Mouse (Mus musculus) right cerebral cortex, postnatal 36 days (tissue): ENCODE results near the gene Prom1.
A peak's percentile ranks its signal among the peaks of the same experiment; 100 is the strongest.

Source experiments
- DNase-seq, 2 experiments: peaks; one replicate each; pipeline ENCODE4 v3.0.0; 2022; ENCODE audit warnings: low spot score in 2 of 2, mixed read lengths in 1 of 2

Gene Prom1

GRCm38 (mm10) chr5:43974166-43974565, 127.7 kb downstream of the Prom1 start:
- DNase-seq, result no peak

- DNase-seq, result no peak
Measured at GRCm38 (mm10) chr5:43971156-43971555, 130.7 kb downstream of the Prom1 start.

GRCm38 (mm10) chr5:43970532-43970931, 131.3 kb downstream of the Prom1 start:
- no peak for DNase-seq

GRCm38 (mm10) chr5:43968634-43969033, 133.2 kb downstream of the Prom1 start:
- DNase-seq, result no peak

- DNase-seq, result no peak
Measured at GRCm38 (mm10) chr5:43961056-43961455, 140.8 kb downstream of the Prom1 start.

- no peak for DNase-seq
Measured at GRCm38 (mm10) chr5:43959884-43960440, 141.9 kb downstream of the Prom1 start.

- no peak for DNase-seq
Measured at GRCm38 (mm10) chr5:43953241-43953640, 148.6 kb downstream of the Prom1 start.

GRCm38 (mm10) chr5:43948748-43949275, 153.0 kb downstream of the Prom1 start:
- DNase-seq, result no peak

- DNase-seq, result peak; percentile 1 to 10
Measured at GRCm38 (mm10) chr5:43948111-43948743, 153.6 kb downstream of the Prom1 start.

- no peak for DNase-seq
Measured at GRCm38 (mm10) chr5:43947330-43947977, 154.4 kb downstream of the Prom1 start.
